9 mouse cellular contexts compared by ENCODE assay signal in genomic region chr7:68823189-68823588, GRCm38 (mm10).
DNase-seq lines count a peak whose midpoint lies in the region; ATAC-seq and TF ChIP-seq lines count a peak whose summit lies in the region.
"Had no signal": no experiment of that assay in that cellular context is flagged by ENCODE, and none has a peak within 500 bp of the region (broad histone marks: within the 10 kb centered on the region; RNA-seq: fewer than 3 reads in every experiment).

No protein-coding gene starts in this region.

- no peak overlapping the region for H3K9ac ChIP-seq in heart, postnatal 0 days (replicated peaks; ENCODE audit: low read depth, low read length)
- H3K9ac ChIP-seq: heart, embryonic 15.5 days had no signal

- H3K4me1 ChIP-seq in heart, postnatal 0 days (ENCODE audit: control insufficient read depth, insufficient read depth) = no peaks in the 10 kb centered on the region
- H3K4me1 ChIP-seq: heart, embryonic 15.5 days had no signal

- peak; percentile 55; the same call in 1 of the 2 replicates for ATAC-seq in heart, postnatal 0 days (ENCODE audit: insufficient read depth, low read depth)

- 2% methylated on average over 7 of the region's 7 CpGs for WGBS in heart, postnatal 0 days

- no peak overlapping the region for H3K4me2 ChIP-seq in heart, postnatal 0 days (ENCODE audit: low read depth, low read length)
- H3K4me2 ChIP-seq: heart, embryonic 15.5 days had no signal

- TF ChIP-seq EP300 in heart, postnatal 0 days (IDR thresholded peaks at IDR 0.05; ENCODE audit: low read depth) = no peak

- no peaks in the 10 kb centered on the region for H3K36me3 ChIP-seq in heart, postnatal 0 days (replicated peaks; ENCODE audit: control insufficient read depth, insufficient read depth, low read length)
- H3K36me3 ChIP-seq: heart, embryonic 15.5 days had no signal

- no peaks in the 10 kb centered on the region for H3K9me3 ChIP-seq in heart, postnatal 0 days (replicated peaks; ENCODE audit: control insufficient read depth, low read length)
- H3K9me3 ChIP-seq: heart, embryonic 15.5 days had no signal

- no peaks in the 10 kb centered on the region for H3K27me3 ChIP-seq in heart, postnatal 0 days (ENCODE audit: control insufficient read depth, insufficient read depth, low read length)
- H3K27me3 ChIP-seq: heart, embryonic 15.5 days had no signal

- DNase-seq in ES-CJ7 (ENCODE audit: low read depth, low spot score) = peak; percentile 71
- peak; percentile 11 for DNase-seq in adrenal gland, adult 8-10 months
- DNase-seq in embryo, embryonic 10 days (ENCODE audit: low spot score) = peak; percentile 89
- peak; percentile 33 for DNase-seq in heart, postnatal 0 days (ENCODE audit: low spot score)
- DNase-seq in kidney, postnatal 10 days = peak; percentile 74
- peak; percentile 71 for DNase-seq in lung, postnatal 14 days
- DNase-seq in retina, embryonic 14.5 days (ENCODE audit: low spot score) = peak; percentile 88
- DNase-seq in urinary bladder, postnatal 4 days (ENCODE audit: low spot score in 2 of 2) = peak; percentile 32 to 68

- H3K4me3 ChIP-seq in heart, postnatal 0 days (ENCODE audit: low read depth, low read length) = no peak overlapping the region
- H3K4me3 ChIP-seq: heart, embryonic 15.5 days had no signal

- peak; percentile 97 for TF ChIP-seq CTCF in heart, postnatal 0 days (IDR thresholded peaks at IDR 0.05; ENCODE audit: low read depth)

- no peak overlapping the region for H3K27ac ChIP-seq in heart, postnatal 0 days (ENCODE audit: low read depth)
- H3K27ac ChIP-seq: heart, embryonic 15.5 days had no signal

Comparison
In these comparisons a context has a peak if more than half of its experiments do, and no peak if none do; other contexts are left out.
1. DNase-seq: peak in every context shown above with its lines; median percentile 89 in embryo, embryonic 10 days; 88 in retina, embryonic 14.5 days; 74 in kidney, postnatal 10 days; 71 in ES-CJ7; 71 in lung, postnatal 14 days; 50 in urinary bladder, postnatal 4 days; 33 in heart, postnatal 0 days; 11 in adrenal gland, adult 8-10 months.